Mouse (Mus musculus): ENCODE data around the gene Kcnd3.

GRCm38 (mm10) chr3:105569310-105569752, 117.2 kb downstream of the Kcnd3 start:
- no peak for TF ChIP-seq CTCF (conservative IDR thresholded peaks at IDR 0.05; ENCODE audit: insufficient read depth, insufficient read length, low read depth, low read length)
- TF ChIP-seq POLR2A (IDR thresholded peaks at IDR 0.05; ENCODE audit: low read depth, low read length): no peak
